ENCODE assay signal across 15 mouse cellular contexts in the genomic region with DNA sequence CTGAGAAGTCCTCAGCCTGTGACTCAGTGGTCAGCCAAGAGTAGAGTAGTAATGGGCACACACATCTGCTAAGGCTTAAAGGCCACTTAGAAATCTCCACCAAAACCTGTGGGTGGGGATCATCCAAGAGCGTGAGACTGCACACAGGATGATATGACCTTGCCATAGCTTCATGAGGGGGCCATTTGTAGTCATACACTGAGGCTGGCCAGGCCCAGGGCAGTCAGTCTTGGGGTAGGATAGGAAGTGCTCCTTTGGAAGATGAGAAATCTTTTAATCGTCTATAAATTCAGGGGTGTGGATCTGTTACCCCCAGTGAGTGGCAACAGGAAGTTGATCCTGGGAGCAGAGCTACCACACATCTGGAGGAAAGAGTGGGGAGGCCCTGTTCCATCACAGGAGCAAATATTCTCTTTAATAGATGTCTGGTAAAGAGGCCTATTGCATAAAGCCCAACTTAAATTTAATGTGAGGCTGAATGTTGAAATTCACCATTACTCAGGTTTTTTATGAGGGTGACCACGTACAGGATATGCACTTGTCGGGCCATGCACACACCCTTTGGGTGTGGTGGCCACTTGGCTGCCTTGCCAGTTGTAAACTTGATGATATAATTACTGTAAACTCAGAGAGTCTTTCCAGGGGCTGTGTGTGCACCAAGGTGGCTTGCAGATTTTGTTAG.
"Had no signal": no experiment of that assay in that cellular context is flagged by ENCODE, and none has a peak within 500 bp of the region (broad histone marks: within the 10 kb centered on the region; RNA-seq: fewer than 3 reads in every experiment).

No protein-coding gene starts in this region.

- H3K36me3 ChIP-seq: limb, embryonic 13.5 days; liver, embryonic 15.5 days; midbrain, embryonic 10.5 days; neural tube, embryonic 15.5 days had no signal

- H3K27me3 ChIP-seq: limb, embryonic 13.5 days; liver, embryonic 15.5 days; neural tube, embryonic 15.5 days had no signal

- H3K4me1 ChIP-seq: limb, embryonic 13.5 days; liver, embryonic 15.5 days; midbrain, embryonic 10.5 days; neural tube, embryonic 15.5 days had no signal

- H3K4me3 ChIP-seq: limb, embryonic 13.5 days; liver, embryonic 15.5 days; midbrain, embryonic 10.5 days; myocyte; neural tube, embryonic 15.5 days had no signal

- DNase-seq: kidney, adult 18-20 months; left cerebral cortex, postnatal 4 days; lung, embryonic 14.5 days; lung, postnatal 10 days; lung, postnatal 4 days; midbrain, embryonic 14.5 days; right cerebral cortex, adult 18-20 months; spleen, adult 18-20 months; thymus, postnatal 4 days had no signal

- H3K4me2 ChIP-seq: limb, embryonic 13.5 days; liver, embryonic 11.5 days; liver, embryonic 15.5 days; lung, embryonic 14.5 days; neural tube, embryonic 15.5 days had no signal

- H3K27ac ChIP-seq: limb, embryonic 13.5 days; liver, embryonic 15.5 days; midbrain, embryonic 10.5 days; neural tube, embryonic 15.5 days had no signal

- H3K9ac ChIP-seq: limb, embryonic 13.5 days; liver, embryonic 15.5 days; lung, embryonic 14.5 days; neural tube, embryonic 15.5 days had no signal

- H3K9me3 ChIP-seq: liver, embryonic 15.5 days; midbrain, embryonic 10.5 days; neural tube, embryonic 15.5 days had no signal
